Mouse (Mus musculus): Measurements from ENCODE around the gene Acacb.
A peak's percentile ranks its signal among the peaks of the same experiment; 100 is the strongest.

Gene Acacb

DNA sequence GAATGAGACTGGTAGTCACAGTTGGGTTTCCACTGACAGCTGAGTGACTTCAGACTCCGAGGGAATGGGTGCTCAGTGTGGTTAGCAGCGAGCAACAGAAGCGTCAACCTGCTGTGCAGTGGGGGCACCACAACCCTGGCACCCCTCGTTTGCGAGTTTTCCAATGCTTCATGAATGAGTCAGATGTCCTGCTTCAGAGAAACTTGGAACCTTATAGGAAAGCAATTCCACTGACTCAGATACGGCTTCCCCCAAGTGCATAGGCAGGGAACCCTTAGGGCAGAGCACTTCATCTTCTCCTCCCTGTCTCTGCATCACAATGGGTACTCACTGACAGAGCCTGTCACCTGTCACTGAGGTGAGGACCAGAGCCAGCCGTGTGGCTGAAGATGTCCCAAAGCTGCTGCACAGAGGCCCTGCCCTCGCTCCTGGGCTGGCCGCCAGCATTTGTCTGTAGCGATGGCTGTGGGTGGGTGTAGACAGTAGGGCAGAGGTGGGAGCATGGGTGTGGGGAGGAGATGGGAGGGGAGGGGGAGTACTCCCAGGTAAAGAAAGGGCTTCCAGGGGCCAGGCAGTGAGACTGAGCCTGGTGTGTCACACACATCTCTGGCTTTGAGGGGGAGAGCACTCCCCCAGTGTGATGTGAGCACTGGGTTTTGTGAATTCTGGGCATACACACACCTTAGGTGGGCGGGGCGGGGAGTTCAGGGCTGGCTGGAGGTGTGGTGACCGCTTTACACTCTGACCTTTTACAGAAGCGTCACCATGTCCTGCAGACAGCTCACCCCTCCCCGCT, 8.7 kb upstream of the Acacb start:
- DNase-seq, result peak; percentile 94

- DNase-seq, result peak; percentile 96
Observed at GRCm38 (mm10) chr5:114138277-114139164, 7.8 kb upstream of the Acacb start.

DNA sequence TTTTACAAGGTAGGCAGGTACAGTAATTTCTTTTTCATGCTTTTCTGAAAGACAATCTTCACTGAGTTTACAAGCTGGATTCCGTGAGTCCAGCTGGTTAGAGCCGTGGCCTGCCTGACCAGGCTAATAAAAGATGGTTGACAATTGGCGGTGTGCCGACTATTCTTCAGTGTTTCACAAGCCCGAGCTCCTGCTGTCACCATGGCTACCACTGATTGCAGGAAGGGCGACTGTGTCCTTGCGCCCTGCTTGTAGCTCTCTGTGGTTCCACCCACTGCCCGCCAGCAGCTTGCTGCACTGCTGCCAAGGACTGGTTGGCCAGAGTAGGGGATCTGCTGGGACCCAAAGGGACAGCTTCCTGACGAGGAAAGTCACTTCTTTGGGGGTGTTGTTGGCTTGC, 7.2 kb upstream of the Acacb start:
- DNase-seq, result peak; percentile 100

GRCm38 (mm10) chr5:114147043-114147972, 973 bp downstream of the Acacb start:
- DNase-seq, result no peak

GRCm38 (mm10) chr5:114152359-114153092, 6.2 kb downstream of the Acacb start:
- DNase-seq, result no peak

DNA sequence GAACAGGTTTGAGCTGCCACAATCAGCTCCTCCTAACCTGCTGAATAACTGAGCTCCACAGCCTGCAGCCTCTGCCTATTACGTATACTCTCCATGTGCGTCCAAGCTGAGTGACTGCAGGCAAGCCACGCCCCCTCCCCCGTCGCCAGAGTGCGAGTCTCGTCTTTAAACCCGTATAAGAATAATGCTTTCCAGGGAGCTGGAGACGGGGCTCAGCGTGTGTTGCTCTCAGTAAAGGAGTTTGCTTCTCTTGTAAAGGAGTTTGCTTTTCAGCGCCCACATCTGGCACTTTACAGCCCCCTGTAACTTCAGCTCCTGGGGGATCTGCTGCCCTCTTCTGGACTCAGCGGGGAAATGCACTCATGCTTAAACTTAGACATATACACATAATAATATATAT, 7.2 kb downstream of the Acacb start:
- no peak for DNase-seq

DNA sequence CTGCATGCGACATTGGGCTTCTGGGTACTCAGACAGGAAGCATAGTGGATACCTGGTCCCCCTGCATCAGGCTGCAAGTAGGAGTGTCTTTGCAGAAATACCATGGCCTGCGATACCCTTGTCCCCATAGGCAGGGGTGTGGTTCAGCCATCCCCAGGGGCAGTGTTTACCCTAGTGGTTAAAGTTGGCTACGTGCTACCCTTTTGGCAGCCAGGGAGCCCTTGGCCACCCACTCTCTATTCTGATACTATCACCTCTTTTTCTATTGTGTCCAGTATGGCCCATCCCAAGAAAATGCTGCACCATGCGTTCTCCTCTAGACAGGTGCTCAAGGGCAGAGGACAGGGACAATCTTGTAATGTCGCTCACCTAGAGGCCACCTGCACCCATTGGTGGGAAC, 8.4 kb downstream of the Acacb start:
- no peak for DNase-seq

DNA sequence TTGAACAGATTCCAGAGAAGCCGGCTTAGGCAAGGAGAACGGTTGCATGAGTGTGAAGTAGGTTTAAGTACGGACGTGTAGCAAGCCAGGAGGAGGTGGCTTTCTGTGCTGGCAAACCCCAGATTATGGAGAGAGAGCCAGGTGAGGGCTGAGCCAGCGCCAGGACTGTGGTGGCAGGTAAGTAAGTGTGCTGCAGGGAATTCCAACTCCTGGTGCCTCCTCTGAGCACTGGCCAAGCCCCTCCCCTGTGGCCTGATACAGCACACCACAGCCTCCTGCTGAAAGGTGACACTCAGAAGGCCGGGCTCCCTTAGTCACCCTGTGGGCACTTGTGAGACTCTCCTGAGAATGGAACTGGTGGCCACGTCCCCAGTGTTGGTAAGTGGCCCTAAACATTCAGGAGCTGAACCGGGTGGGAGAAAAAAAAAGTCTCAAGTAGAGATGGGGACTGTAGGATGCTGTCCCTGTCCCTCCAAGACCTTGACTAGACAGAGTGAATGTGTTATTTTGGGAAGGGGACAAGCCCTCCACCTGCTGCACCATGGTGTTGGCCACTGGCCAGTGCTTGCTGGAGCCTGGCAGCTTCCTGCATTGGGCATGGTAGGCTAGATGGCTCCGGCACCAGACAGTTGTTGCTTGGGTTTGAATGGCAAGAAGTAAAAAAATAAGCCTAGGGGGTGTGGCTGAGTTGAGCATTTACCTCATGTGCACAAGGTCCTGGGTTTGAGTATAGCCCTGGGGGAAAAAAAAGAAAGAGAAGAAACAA, 9.0 kb downstream of the Acacb start:
- DNase-seq, result peak; percentile 96

- DNase-seq, result no peak
Observed at GRCm38 (mm10) chr5:114157236-114157635, 10.9 kb downstream of the Acacb start.

DNA sequence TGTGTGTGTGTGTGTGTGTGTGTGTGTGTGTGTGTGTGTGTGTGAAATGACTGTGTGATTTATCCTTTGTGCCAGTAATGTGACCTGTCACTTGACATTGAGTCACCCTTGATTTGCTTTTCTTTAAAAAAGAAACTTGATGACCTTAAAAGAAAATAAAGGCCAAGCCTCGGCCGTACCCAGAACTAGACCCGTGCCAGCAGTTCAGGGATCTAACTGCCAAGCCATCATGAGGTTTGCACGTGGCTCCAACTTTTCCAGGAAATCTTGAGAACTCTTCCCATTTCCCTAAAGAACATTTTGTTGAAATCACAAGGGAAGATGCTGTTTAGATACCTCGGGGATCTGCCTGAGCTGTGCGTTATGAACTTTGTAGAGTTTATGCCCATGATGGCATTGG, 15.1 kb downstream of the Acacb start:
- no peak for DNase-seq

DNA sequence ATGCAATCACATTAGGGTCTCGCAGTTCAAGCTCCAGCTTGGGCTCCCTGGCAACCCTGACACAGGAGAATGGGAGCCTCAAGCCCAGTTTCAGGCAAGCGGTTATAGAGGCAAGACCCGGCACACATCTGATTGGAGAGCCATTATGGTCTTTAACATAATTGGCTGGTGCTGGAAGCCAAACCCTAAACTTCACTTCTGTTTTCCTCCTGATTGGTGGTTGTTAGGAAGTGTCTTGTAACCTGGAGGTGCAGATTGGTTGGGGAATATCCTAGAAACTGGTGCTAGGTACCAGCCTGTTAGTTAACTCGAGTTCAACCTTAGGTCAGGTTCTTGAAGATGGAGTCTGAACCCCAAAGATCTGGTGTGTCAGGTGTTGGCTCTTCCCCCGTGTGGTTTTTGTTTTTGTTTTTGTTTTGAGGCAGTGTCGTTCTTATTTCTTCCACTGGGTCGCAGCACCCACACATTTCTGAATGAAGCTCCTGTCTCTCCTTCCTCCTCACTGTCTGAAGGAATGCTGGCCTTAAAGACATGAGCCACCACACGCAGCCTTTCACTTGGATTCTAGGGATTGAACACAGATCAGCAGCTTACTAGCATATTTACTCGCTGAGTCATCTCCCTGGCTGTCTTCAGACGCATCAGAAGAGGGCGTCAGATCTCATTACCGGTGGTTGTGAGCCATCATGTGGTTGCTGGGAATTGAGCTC, 15.9 kb downstream of the Acacb start:
- no peak for DNase-seq

GRCm38 (mm10) chr5:114163117-114163696, 16.9 kb downstream of the Acacb start:
- DNase-seq, result no peak

DNA sequence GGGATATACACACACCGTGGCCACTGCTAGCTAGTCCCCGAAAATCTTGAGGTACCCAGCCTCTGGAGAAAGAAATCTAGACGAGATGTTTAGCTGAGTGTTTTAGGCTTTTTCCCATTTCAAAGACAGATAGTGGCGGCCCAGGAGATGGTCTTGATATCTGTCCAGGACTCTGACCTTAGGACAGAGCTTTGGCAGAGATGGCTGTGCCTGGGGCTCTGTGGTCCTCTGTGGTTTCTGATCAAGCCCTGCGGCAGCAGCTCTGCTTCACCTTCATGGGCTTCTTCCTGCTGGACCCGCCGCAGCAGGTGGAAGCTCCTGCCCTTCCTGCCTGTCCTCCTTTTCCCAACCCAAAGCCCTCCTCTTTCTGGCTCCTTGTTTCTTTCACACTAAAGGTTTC, 24.0 kb downstream of the Acacb start:
- no peak for DNase-seq

GRCm38 (mm10) chr5:114172936-114173335, 26.6 kb downstream of the Acacb start:
- DNase-seq, result no peak

DNA sequence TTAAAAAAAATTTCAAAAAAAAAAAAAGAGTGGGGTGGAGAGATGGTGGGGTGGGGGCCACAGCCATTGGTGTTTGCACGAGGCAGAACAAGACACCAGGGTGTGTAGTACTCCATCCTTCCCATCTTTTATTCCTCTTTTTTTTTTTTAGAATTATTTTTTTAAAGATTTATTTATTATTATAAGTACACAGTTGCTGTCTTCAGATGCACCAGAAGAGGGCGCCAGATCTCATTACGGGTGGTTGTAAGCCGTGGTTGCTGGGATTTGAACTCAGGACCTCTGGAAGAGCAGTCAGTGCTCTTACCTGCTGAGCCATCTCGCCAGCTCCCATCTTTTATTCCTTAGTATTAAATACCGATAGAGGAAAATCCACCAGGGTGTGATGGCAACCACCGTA, 27.1 kb downstream of the Acacb start:
- DNase-seq, result no peak

DNA sequence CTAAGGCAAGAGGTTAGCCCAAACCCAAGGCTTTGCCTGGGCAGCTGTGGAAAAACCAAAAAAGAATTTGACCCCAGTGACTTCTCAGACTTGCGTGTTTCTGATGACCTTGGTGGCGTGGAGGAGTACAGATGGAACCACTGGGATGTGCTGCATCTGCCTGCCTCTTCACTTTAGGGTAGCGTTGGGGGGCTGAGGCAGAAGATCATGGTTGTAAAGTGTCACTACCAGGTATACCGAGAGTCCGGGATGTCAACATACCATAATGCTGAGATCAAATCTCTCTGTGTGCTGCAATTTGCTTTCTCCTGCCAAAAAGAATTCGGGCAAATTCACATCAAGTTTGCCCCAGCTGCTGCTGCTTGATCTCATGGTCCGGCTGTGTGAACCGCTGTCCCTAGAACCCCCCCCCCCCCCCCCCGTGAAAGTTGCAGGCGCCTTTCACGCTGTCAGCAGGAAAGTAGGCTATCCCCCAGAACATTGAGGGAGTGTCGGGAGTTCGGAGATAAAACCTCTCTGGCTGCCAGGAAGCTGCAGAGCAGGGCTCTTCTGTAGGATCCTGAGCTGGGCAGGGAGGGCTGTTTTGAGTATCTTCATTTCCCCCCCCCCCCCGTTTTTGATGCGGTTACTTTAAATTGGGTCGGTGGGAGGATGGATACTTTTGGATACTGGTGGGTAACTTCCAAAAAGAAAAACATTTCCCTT, 27.7 kb downstream of the Acacb start:
- peak; percentile 91 for DNase-seq

DNA sequence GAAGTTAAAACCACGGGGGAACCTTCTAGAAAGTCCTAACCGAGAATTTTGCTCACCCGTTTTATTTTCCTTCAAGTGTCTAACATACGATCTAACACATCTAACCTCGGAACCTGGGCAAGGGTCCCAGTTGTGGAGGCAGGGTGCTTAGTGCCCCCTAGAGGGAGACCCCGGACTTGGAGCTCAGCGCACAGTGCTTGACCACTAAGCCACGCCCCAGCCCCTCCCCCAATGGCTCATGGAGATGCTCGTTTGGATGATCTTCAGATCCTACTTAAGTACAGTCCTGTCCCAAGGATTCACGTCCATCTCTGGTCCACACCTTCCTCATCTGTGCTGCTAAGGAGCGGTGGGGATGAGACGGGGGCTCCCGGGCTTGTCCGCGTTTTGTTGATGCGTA, 28.3 kb downstream of the Acacb start:
- peak; percentile 95 for DNase-seq

GRCm38 (mm10) chr5:114175596-114176171, 29.3 kb downstream of the Acacb start:
- DNase-seq, result peak; percentile 100
